Mouse (Mus musculus) layer of hippocampus, postnatal 10 days (tissue): Measurements from ENCODE around the gene Gm20772. TPM values are rescaled to one million over a fixed set of nuclear protein-coding genes. Genes with fewer than 3 reads are reported as not detected.
"Not testable (repeated sequence)": the region's sequence is repeated elsewhere in the genome, so short reads cannot be mapped to it uniquely, and the experiment has no call there.

Experiments
- DNase-seq, 2 experiments: peaks; one replicate each; pipeline ENCODE4 v3.0.0; 2021; ENCODE audit warnings: low spot score in 2 of 2
- long read RNA-seq: library from polyadenylated mRNA; stranded (forward); transcript quantifications from one replicate; pipeline ENCODE4 v2.0.0, GENCODE M21; 2023
- total RNA-seq, 2 experiments: library from RNA; stranded (reverse); gene quantifications; 2 replicates each; pipeline ENCODE4 v1.2.3; 2021

Gene Gm20772
- not detected for total RNA-seq
- long read RNA-seq = 0 reads

- DNase-seq = not testable (repeated sequence)
These were observed at the start of gene Gm20772, which contains the start of gene Gm20831 for GRCm38 (mm10) chrY:17874441-17874840. TSS of gene Gm20772 (plus strand) at chrY:17874741. TSS of gene Gm20831 (plus strand) at chrY:17874741.

GRCm38 (mm10) chrY:17846166-17846565 lies 28.4 kb upstream of the Gm20772 start, which contains the start of gene Gm21904:
TSS of gene Gm21904 (minus strand) at chrY:17846266.
- DNase-seq = not testable (repeated sequence)

Other genes with a start within 250 kb of the Gm20772 start
- not detected for gene Gm21904, start 28.5 kb upstream of the Gm20772 start, total RNA-seq
- gene Gm20831, start within 50 bp of the Gm20772 start, total RNA-seq = not detected
- gene Srsy, start 62.6 kb downstream of the Gm20772 start, total RNA-seq = not detected
- gene Gm21764, start 187.1 kb downstream of the Gm20772 start, total RNA-seq = not detected
- gene Ssty1, start 214.4 kb downstream of the Gm20772 start, total RNA-seq = not detected